Mouse (Mus musculus) kidney, adult 8-10 months (tissue): ENCODE results near the gene Mgmt.

Source experiments
- DNase-seq, 2 experiments: peaks; one replicate each; pipeline ENCODE4 v3.0.0; 2022

Gene Mgmt

GRCm38 (mm10) chr7:137130211-137130610 lies 235.8 kb downstream of the Mgmt start:
- no peak for DNase-seq

- no peak for DNase-seq
Measured at GRCm38 (mm10) chr7:137131957-137132356, 237.5 kb downstream of the Mgmt start.

GRCm38 (mm10) chr7:137138101-137138500 lies 243.7 kb downstream of the Mgmt start:
- DNase-seq, result no peak

GRCm38 (mm10) chr7:137140321-137140720 lies 245.9 kb downstream of the Mgmt start:
- no peak for DNase-seq

GRCm38 (mm10) chr7:137141386-137141785 lies 247.0 kb downstream of the Mgmt start:
- DNase-seq, result no peak

GRCm38 (mm10) chr7:137147101-137147500 lies 252.7 kb downstream of the Mgmt start:
- DNase-seq, result no peak

- no peak for DNase-seq
Measured at GRCm38 (mm10) chr7:137151854-137152253, 257.4 kb downstream of the Mgmt start.

GRCm38 (mm10) chr7:137154623-137155022 lies 260.2 kb downstream of the Mgmt start:
- no peak for DNase-seq

GRCm38 (mm10) chr7:137159086-137159485 lies 264.7 kb downstream of the Mgmt start:
- no peak for DNase-seq

GRCm38 (mm10) chr7:137172278-137172677 lies 277.9 kb downstream of the Mgmt start:
- DNase-seq, result no peak
